Mouse (Mus musculus) CH12.LX (cell line): ENCODE results near the gene Anks1b. TPM values are rescaled to one million over a fixed set of nuclear protein-coding genes. Genes with fewer than 3 reads are reported as not detected.

Experiments
- DNase-seq: peaks from one replicate; pipeline ENCODE4 v3.0.0-alpha.2; 2013; ENCODE audit errors: extremely low read depth
- H3K27ac ChIP-seq: 2 replicates; pipeline ENCODE4 v1.5.1; 2012; ENCODE audit warnings: low read depth, mild to moderate bottlenecking, control low read depth, moderate library complexity; ENCODE audit not compliant: insufficient read depth
- H3K27me3 ChIP-seq: replicated peaks from 2 replicates; pipeline ENCODE3; 2012; ENCODE audit warnings: inconsistent platforms
- H3K36me3 ChIP-seq, 2 experiments: replicated peaks in 1 of 2; 2 replicates each; pipeline versions ENCODE3 to v1.6.1; 2012; ENCODE audit warnings: inconsistent platforms in 1 of 2, low read length in 1 of 2, mild to moderate bottlenecking in 1 of 2, mixed read lengths in 1 of 2, moderate library complexity in 1 of 2; ENCODE audit not compliant: control insufficient read depth in 1 of 2, insufficient read depth in 1 of 2
- H3K4me1 ChIP-seq, 2 experiments: 2 replicates each; pipeline ENCODE4 v1.6.1; 2012; ENCODE audit warnings: inconsistent platforms in 1 of 2, moderate library complexity in 1 of 2; ENCODE audit not compliant: insufficient read depth in 2 of 2, control insufficient read depth in 1 of 2
- H3K4me2 ChIP-seq: 2 replicates; pipeline ENCODE4 v1.6.1; 2012; ENCODE audit warnings: low read depth, mild to moderate bottlenecking, control low read depth; ENCODE audit not compliant: poor library complexity, insufficient read depth, severe bottlenecking
- H3K4me3 ChIP-seq, 3 experiments: fragments of 150-350 bp in 1 of 3; sonication (generic) in 1 of 3; replicated peaks in 1 of 3; 2 replicates each; pipeline versions ENCODE3 to v1.5.1; 2011 to 2012; ENCODE audit warnings: low read depth in 2 of 3, low read length in 2 of 3, mild to moderate bottlenecking in 2 of 3, moderate library complexity in 2 of 3, control low read depth in 1 of 3, improper control_type of control experiment in 1 of 3, inconsistent platforms in 1 of 3, mixed read lengths in 1 of 3; ENCODE audit not compliant: poor library complexity in 1 of 3
- H3K79me2 ChIP-seq: replicated peaks from 2 replicates; pipeline ENCODE4 v1.6.1; 2012; ENCODE audit warnings: mild to moderate bottlenecking, moderate library complexity; ENCODE audit not compliant: control insufficient read depth, poor library complexity, insufficient read depth, severe bottlenecking; ENCODE audit errors: extremely low read depth
- H3K9ac ChIP-seq: 2 replicates; pipeline ENCODE4 v1.6.1; 2012; ENCODE audit warnings: low read depth, mild to moderate bottlenecking, control low read depth, moderate library complexity; ENCODE audit not compliant: insufficient read depth
- H3K9me3 ChIP-seq: replicated peaks from 2 replicates; pipeline ENCODE3; 2012; ENCODE audit warnings: low read length, inconsistent platforms, mixed read lengths
- BHLHE40 ChIP-seq: IDR thresholded peaks from 2 replicates; pipeline ENCODE4 v1.6.1; 2011; ENCODE audit warnings: mild to moderate bottlenecking, low read depth, low read length, improper control_type of control experiment
- CHD1 ChIP-seq: IDR thresholded peaks from 2 replicates; pipeline ENCODE4 v1.6.1; 2012; ENCODE audit warnings: low read depth, low read length, improper control_type of control experiment, inconsistent platforms
- CHD2 ChIP-seq: IDR thresholded peaks from 2 replicates; pipeline ENCODE4 v1.6.1; 2011; ENCODE audit warnings: low read length, improper control_type of control experiment
- CTCF ChIP-seq, 2 experiments: IDR thresholded peaks in 1 of 2; conservative IDR thresholded peaks in 1 of 2; 2 replicates each; pipeline ENCODE4 v1.5.1; 2011 to 2012; ENCODE audit warnings: low read depth in 2 of 2, low read length in 2 of 2, improper control_type of control experiment in 1 of 2, inconsistent platforms in 1 of 2, mild to moderate bottlenecking in 1 of 2, moderate library complexity in 1 of 2
- E2F4 ChIP-seq: IDR thresholded peaks from 2 replicates; pipeline ENCODE4 v1.6.1; 2011; ENCODE audit warnings: low read depth, low read length, improper control_type of control experiment; ENCODE audit not compliant: insufficient replicate concordance
- EP300 ChIP-seq: IDR thresholded peaks from 2 replicates; pipeline ENCODE4 v1.6.1; 2011; ENCODE audit warnings: low read length, improper control_type of control experiment
- ETS1 ChIP-seq: conservative IDR thresholded peaks from 2 replicates; pipeline ENCODE4 v1.6.1; 2012; ENCODE audit warnings: low read depth, mild to moderate bottlenecking, inconsistent platforms, low read length, improper control_type of control experiment, moderate library complexity
- HCFC1 ChIP-seq: IDR thresholded peaks from 2 replicates; pipeline ENCODE4 v1.6.1; 2012; ENCODE audit warnings: low read depth, mild to moderate bottlenecking, inconsistent platforms, low read length, improper control_type of control experiment
- IRF4 ChIP-seq: IDR thresholded peaks from 2 replicates; pipeline ENCODE4 v1.6.1; 2014; ENCODE audit warnings: low read depth, mild to moderate bottlenecking, inconsistent platforms, low read length, improper control_type of control experiment
- JUN ChIP-seq: IDR thresholded peaks from 2 replicates; pipeline ENCODE4 v1.6.1; 2011; ENCODE audit warnings: low read depth, mild to moderate bottlenecking, low read length, improper control_type of control experiment, moderate library complexity; ENCODE audit not compliant: insufficient read depth
- JUND ChIP-seq: conservative IDR thresholded peaks from 2 replicates; pipeline ENCODE4 v1.6.1; 2011; ENCODE audit warnings: low read depth, low read length, improper control_type of control experiment
- KAT2A ChIP-seq: IDR thresholded peaks from 2 replicates; pipeline ENCODE4 v1.6.1; 2012; ENCODE audit warnings: low read length, improper control_type of control experiment, inconsistent platforms; ENCODE audit not compliant: insufficient replicate concordance
- MAFK ChIP-seq: IDR thresholded peaks from 2 replicates; pipeline ENCODE4 v1.6.1; 2011; ENCODE audit warnings: low read length, improper control_type of control experiment; ENCODE audit not compliant: insufficient replicate concordance
- MAZ ChIP-seq: IDR thresholded peaks from 2 replicates; pipeline ENCODE4 v1.6.1; 2012; ENCODE audit warnings: low read depth, mild to moderate bottlenecking, inconsistent platforms, low read length, improper control_type of control experiment, moderate library complexity
- MXI1 ChIP-seq: IDR thresholded peaks from 2 replicates; pipeline ENCODE4 v1.6.1; 2011; ENCODE audit warnings: mild to moderate bottlenecking, low read depth, low read length, improper control_type of control experiment
- MYC ChIP-seq: IDR thresholded peaks from 2 replicates; pipeline ENCODE4 v1.6.1; 2011; ENCODE audit warnings: low read depth, mild to moderate bottlenecking, improper control_type of control experiment, low read length
- NRF1 ChIP-seq: IDR thresholded peaks from 2 replicates; pipeline ENCODE4 v1.6.1; 2014; ENCODE audit warnings: low read depth, mild to moderate bottlenecking, inconsistent platforms, low read length, improper control_type of control experiment, moderate library complexity
- RAD21 ChIP-seq: IDR thresholded peaks from 2 replicates; pipeline ENCODE4 v1.6.1; 2011; ENCODE audit warnings: low read depth, mild to moderate bottlenecking, low read length, improper control_type of control experiment, moderate library complexity
- SIN3A ChIP-seq: IDR thresholded peaks from 2 replicates; pipeline ENCODE4 v1.6.1; 2012; ENCODE audit warnings: low read length, improper control_type of control experiment, inconsistent platforms
- TBP ChIP-seq: conservative IDR thresholded peaks from 2 replicates; pipeline ENCODE4 v1.6.1; 2011; ENCODE audit warnings: low read depth, low read length, improper control_type of control experiment
- TCF12 ChIP-seq: IDR thresholded peaks from 2 replicates; pipeline ENCODE4 v1.6.1; 2014; ENCODE audit warnings: low read depth, mild to moderate bottlenecking, inconsistent platforms, low read length, improper control_type of control experiment
- USF2 ChIP-seq: conservative IDR thresholded peaks from 2 replicates; pipeline ENCODE4 v1.6.1; 2011; ENCODE audit warnings: low read depth, low read length, improper control_type of control experiment
- ZC3H11A ChIP-seq: IDR thresholded peaks from 2 replicates; pipeline ENCODE4 v1.6.1; 2012; ENCODE audit warnings: low read depth, mild to moderate bottlenecking, inconsistent platforms, low read length, improper control_type of control experiment
- ZMIZ1 ChIP-seq: IDR thresholded peaks from 2 replicates; pipeline ENCODE4 v1.6.1; 2012; ENCODE audit warnings: low read depth, mild to moderate bottlenecking, inconsistent platforms, low read length, improper control_type of control experiment
- dilution Hi-C: fragments of 300-500 bp; cut with MboI; formaldehyde crosslinking; loops from 2 replicates; pipeline ENCODE4 v1.14.3; 2020; ENCODE audit warnings: low sequenced_read_pairs; ENCODE audit not compliant: extremely low pct_unique_long_range_greater_than_20kb, extremely low pct_ligation_motif_present
- in situ Hi-C: fragments of 300-500 bp; cut with MboI; formaldehyde crosslinking; loops from 3 replicates; pipeline ENCODE4 v1.14.3; 2019; ENCODE audit warnings: low sequenced_read_pairs, low pct_ligation_motif_present, low pct_unique_long_range_greater_than_20kb, mixed read lengths
- polyA plus RNA-seq: library from polyadenylated mRNA; unstranded; fragments of >175 nt; gene quantifications from 2 replicates; pipeline ENCODE4 v1.2.1, GENCODE M21; 2012; ENCODE audit warnings: low read depth; ENCODE audit not compliant: insufficient read length
- total RNA-seq, 2 experiments: library from RNA; depleted of rRNA; stranded (reverse); fragments of 300-350 nt in 1 of 2; fragments of >200 nt in 1 of 2; gene quantifications; 2 replicates each; pipeline ENCODE4 v1.2.3; 2012 to 2014

The Anks1b gene
- total and polyA plus RNA-seq, 3 experiments = 0.17 TPM; not detected in 2

DNA sequence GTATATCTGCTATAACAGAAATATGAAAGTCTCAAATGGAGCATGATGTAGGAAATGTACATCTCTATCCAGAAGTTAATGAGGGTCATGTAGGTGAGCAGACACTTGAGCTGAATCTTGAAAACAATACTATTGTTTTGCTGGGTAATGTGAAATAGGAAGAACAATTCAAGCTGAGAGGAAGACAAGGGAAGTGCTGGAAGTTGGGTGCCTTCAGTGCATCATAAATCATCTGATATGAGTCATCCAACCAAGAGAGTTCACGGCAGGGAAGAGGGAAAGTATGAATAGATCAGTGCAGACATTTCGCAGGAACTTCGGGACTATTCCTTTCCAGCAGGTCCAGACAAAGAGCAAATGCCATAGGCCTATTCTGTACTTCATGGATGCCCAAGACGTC, 567.7 kb downstream of the Anks1b start:
- no peaks in the 10 kb centered on the region for H3K4me1 ChIP-seq
- no peak overlapping the region for H3K27ac ChIP-seq
- TF ChIP-seq ZMIZ1 = no peak
- no peak for TF ChIP-seq RAD21
- TF ChIP-seq MYC = no peak
- TF ChIP-seq TBP = no peak
- TF ChIP-seq CHD1 = no peak
- TF ChIP-seq JUN = no peak
- no peak for TF ChIP-seq JUND
- TF ChIP-seq E2F4 = no peak
- TF ChIP-seq ETS1 = no peak
- TF ChIP-seq HCFC1 = no peak
- TF ChIP-seq EP300 = no peak
- TF ChIP-seq ZC3H11A = no peak
- no peak for TF ChIP-seq IRF4
- no peak for DNase-seq
- in situ Hi-C loops (no loop called here), dilution Hi-C loops (no loop called here)
- H3K9me3 ChIP-seq = no peaks in the 10 kb centered on the region
- no peak overlapping the region for H3K4me3 ChIP-seq
- H3K27me3 ChIP-seq = no peaks in the 10 kb centered on the region
- H3K4me2 ChIP-seq = no peak overlapping the region
- no peaks in the 10 kb centered on the region for H3K36me3 ChIP-seq
- H3K79me2 ChIP-seq = no peaks in the 10 kb centered on the region
- H3K9ac ChIP-seq = no peak overlapping the region

DNA sequence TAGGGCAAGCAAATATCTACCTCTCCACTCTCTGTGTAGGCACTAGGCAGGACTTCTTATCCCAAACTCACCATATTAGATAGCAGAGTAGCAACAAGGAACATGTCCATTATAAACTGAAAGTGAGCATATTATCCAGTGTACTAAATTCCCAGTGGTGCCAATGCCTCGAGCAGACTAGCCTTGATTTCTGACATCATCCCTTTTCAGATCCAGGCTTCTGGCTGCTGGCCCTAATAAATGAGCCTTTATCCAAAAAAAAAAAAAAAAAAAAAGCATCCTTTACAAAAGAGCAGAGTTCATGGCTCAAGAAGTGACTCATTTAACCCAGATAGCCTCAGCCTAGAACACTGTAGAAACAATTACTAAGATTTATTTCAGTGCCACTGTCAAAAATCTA, 568.3 kb downstream of the Anks1b start:
- H3K4me3 ChIP-seq = no peak overlapping the region
- no peaks in the 10 kb centered on the region for H3K36me3 ChIP-seq
- H3K9me3 ChIP-seq = no peaks in the 10 kb centered on the region
- DNase-seq = no peak
- no peaks in the 10 kb centered on the region for H3K4me1 ChIP-seq
- H3K4me2 ChIP-seq = no peak overlapping the region
- TF ChIP-seq ZMIZ1 (no peak), MAFK (no peak), SIN3A (no peak), KAT2A (no peak), ZC3H11A (no peak), CHD2 (no peak), TCF12 (no peak), MXI1 (no peak), CTCF (conservative IDR thresholded peaks at IDR 0.05 in 1 of 2, IDR thresholded peaks at IDR 0.05 in 1 of 2; ENCODE audit: low read depth in 2 of 2, low read length in 2 of 2) (no peak), NRF1 (no peak), USF2 (no peak), RAD21 (no peak), MAZ (no peak), BHLHE40 (no peak)
- TF ChIP-seq, all 38 proteins: peak for 0
- no peak overlapping the region for H3K9ac ChIP-seq
- no peak overlapping the region for H3K27ac ChIP-seq
- H3K79me2 ChIP-seq = no peaks in the 10 kb centered on the region
- H3K27me3 ChIP-seq = no peaks in the 10 kb centered on the region
- in situ Hi-C loops (no loop called here), dilution Hi-C loops (no loop called here)
